Mouse (Mus musculus) embryo, embryonic 10.5 days (tissue): ENCODE results near the gene Myadml2.
A peak's percentile ranks its signal among the peaks of the same experiment; 100 is the strongest.

Experiments
- DNase-seq: peaks from one replicate; pipeline ENCODE4 v3.0.0-alpha.2; 2015; ENCODE audit warnings: low spot score

Gene Myadml2

GRCm38 (mm10) chr11:120661076-120661460 lies 13.1 kb upstream of the Myadml2 start, which contains the start of gene Notum:
Gene Notum, minus strand, starts transcription at chr11:120661175.
- DNase-seq = peak; percentile 19

GRCm38 (mm10) chr11:120660301-120661075 lies 12.5 kb upstream of the Myadml2 start:
- peak; percentile 71 for DNase-seq

GRCm38 (mm10) chr11:120659509-120660300 lies 11.7 kb upstream of the Myadml2 start:
- peak; percentile 22 for DNase-seq

- DNase-seq = peak; percentile 84
Measured at GRCm38 (mm10) chr11:120658876-120659410, 11.0 kb upstream of the Myadml2 start.

GRCm38 (mm10) chr11:120657301-120657700 lies 9.3 kb upstream of the Myadml2 start:
- no peak for DNase-seq

- DNase-seq = no peak
Measured at GRCm38 (mm10) chr11:120654741-120655140, 6.8 kb upstream of the Myadml2 start.

- DNase-seq = no peak
Measured at GRCm38 (mm10) chr11:120651872-120652271, 3.9 kb upstream of the Myadml2 start.

GRCm38 (mm10) chr11:120647047-120647830 lies 719 bp downstream of the Myadml2 start:
- DNase-seq = no peak

- peak; percentile 96 for DNase-seq
Measured at GRCm38 (mm10) chr11:120643601-120643987, 4.4 kb downstream of the Myadml2 start, which contains the start of gene Pycr1. Gene Pycr1, minus strand, starts transcription at chr11:120643769.

- DNase-seq = no peak
Measured at GRCm38 (mm10) chr11:120642939-120643600, 4.9 kb downstream of the Myadml2 start.

- no peak for DNase-seq
Measured at GRCm38 (mm10) chr11:120641869-120642268, 6.1 kb downstream of the Myadml2 start.

- no peak for DNase-seq
Measured at GRCm38 (mm10) chr11:120641255-120641654, 6.7 kb downstream of the Myadml2 start.

- DNase-seq = no peak
Measured at GRCm38 (mm10) chr11:120634810-120635209, 13.1 kb downstream of the Myadml2 start.

- peak; percentile 98 for DNase-seq
Measured at GRCm38 (mm10) chr11:120633520-120634343, 14.2 kb downstream of the Myadml2 start, which contains the start of gene Mafg. Gene Mafg, minus strand, starts transcription at chr11:120633600.

- DNase-seq = peak; percentile 70
Measured at GRCm38 (mm10) chr11:120632559-120633519, 15.1 kb downstream of the Myadml2 start.

GRCm38 (mm10) chr11:120631726-120632448 lies 16.1 kb downstream of the Myadml2 start:
- DNase-seq = no peak

- DNase-seq = no peak
Measured at GRCm38 (mm10) chr11:120630881-120631725, 16.9 kb downstream of the Myadml2 start.
